Mouse (Mus musculus) kidney, postnatal 4 days (tissue): ENCODE data around the gene Zfp800.

Experiments used
- DNase-seq, 2 experiments: peaks; one replicate each; pipeline ENCODE4 v3.0.0; 2021; ENCODE audit warnings: mixed read lengths in 2 of 2

The Zfp800 gene

DNA sequence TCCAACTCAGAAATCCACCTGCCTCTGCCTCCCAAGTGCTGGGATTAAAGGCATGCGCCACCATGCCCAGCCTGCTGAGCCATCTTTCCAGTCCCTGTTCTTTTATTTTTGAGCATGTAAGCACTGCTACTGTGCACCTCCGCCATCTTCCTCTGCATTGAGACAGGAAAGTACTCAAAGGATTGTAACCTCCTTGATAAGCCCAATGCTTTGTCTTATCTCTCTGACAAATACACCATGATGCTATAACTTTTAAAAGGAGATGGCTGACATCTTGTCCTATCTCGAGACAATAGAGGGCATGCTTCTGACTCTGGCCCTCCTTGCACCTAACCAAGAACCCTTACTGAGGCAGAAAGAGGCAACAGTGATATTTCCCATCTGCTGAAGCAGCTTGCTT is 88.9 kb downstream of the Zfp800 start:
- DNase-seq: no peak

DNA sequence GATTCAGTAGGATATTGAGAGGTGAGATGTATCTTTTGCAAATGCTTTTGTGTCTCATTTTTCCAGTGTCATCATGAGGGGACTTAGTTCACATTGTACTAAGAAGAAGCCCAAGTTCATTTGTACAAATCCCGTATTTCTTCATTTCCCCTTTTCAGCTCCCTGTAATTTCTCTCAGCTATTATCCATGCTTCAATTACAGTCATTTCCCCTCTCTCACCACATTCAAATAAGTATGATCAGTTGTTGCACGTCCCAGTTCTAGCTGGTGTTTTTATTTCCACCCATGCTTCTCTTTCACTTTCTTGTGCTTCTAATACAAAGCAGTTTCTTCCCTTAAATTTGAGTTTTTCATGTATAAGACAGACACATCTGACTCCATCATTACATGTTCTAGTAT is 91.1 kb downstream of the Zfp800 start:
- no peak for DNase-seq

DNA sequence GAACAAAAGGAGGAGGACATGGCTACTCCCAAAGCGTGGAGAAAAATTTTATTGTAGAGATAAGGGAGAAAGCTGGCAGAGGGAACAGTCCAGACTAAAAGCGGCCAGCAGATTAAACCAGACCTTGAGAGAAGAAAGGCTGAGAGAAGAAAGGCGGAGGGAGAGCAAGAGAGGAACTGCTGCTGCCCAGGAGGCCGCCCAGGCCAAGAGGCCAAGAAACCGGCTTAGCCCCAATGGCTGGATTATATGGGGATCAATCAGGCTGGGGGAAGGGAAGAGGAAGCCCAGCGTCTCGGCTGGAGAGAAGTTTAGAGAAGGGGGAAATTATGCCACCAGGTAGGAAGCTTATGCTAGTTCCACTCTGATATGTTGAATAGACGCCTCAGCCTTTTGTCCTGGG is 101.5 kb downstream of the Zfp800 start:
- no peak for DNase-seq

DNA sequence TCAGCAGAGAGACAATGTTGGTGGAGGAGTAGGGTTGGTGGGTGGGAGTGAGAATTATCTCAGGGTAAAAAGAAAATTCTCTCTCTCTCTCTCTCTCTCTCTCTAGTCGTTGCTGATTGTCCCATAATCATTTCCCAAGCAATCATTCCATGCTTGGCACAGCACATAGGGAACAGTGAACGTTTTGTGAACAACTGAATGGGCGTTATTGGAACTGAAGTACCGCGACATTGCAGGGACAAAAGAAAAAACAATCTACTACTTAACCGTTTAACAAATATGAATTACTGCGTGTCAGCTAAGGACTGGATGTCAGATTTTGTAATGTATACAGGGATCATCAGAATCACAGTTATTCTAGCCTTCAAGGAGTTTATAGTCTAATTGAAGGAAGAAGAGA is 102.2 kb downstream of the Zfp800 start:
- no peak for DNase-seq

DNA sequence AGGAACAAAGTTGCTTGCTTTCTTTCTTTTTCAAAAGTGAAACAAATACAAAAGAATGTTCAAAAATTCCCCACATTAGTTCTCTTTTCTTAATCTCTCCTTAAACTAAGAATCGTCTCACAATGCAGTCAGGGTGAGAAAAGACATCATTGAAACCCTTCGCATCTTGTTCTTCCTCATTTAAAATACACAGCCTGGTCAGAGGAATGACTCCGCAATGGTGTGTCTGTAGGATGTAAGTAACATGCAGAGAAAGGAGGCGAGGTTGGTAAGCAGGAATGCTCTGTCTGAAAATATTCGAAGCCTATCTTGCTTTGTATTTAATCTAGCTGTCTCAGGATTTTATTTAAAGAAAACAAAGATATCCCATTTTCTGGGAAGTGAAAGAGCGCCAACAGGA is 105.0 kb downstream of the Zfp800 start:
- DNase-seq: no peak

DNA sequence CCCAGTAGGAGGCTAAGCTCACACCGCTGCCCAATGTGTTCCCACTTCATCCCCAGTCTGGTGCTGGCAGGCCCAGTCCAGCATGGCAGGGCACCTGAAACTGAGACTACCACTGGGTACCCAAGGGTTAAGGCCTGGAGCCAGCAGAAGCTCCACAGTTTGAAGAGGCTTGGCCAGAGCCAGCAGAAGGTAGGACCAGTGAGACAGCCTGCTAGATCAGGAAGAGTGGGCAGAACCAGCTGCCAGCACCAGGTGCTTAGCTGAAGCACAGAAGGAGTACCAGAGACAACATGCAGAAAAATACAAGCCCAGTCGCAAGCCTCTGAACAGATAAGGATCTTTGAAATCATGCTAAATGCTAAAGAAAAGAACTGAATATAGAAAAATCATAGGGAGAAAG is 117.9 kb downstream of the Zfp800 start:
- no peak for DNase-seq

DNA sequence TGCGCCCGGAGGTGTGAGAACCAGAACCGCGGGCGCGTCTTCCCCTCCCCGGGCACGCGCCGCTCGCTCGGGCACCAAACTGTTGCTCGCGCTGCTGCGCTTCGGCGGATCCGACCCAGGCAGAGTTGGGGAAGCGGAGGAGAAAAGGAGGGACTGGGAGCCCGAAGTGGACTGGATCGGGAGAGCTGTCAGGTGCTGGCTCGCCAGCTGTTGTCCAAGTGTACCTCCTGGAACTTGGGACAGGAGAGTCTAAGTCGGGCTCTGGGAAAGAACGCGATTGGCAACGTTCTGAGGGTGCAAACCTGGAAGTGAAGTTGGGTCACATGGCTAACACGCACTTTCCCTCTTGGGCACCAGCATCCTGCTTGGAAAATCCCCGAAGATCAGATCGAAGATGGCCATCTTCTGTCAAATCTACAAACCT is 135.6 kb downstream of the Zfp800 start:
- DNase-seq: no peak

DNA sequence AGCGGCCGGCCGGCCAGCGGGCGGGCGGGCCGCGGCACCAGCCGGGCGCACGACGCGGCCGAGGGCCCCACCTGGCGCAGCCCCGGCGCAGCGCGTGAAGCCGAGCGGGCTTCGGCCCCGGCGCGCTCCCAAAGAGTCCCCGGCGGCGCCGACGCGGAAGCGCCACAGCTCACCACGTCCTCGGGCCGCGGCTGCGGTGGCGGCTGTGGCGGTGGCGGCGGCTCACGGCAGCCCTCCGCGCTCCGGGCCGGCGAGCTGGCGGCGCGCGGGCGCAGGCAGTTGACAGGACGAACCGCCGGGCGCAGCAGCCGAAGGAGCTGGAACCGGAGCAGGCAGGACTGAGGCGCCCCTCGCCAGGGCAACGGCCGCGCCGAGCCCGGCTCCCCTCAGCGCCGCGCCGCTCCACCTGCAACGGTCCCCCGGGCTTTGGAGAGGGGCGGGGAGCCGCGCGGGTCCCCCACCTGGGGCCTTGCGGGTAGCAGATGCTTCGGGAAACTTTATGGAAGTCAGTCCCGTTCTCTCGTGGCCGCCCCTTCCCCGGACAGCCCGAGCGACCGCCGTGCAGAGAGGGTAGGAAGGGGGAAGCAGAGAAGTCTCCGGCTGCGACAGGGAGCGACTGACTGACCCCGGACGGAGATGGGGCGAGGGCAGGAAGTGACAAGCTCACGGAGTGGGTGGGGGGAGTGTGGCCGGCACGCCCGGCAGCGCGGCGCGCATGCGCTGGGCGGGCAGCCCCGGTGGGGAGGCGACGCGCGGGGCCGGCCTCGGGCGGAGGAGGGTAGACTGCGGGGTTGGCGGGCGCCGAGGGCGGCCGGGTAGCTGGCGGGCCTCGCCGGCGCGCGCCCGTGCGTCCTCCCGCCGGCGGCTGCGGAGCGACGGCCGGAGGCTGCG is 136.3 kb downstream of the Zfp800 start:
- peak; percentile 88 to 93 for DNase-seq

DNA sequence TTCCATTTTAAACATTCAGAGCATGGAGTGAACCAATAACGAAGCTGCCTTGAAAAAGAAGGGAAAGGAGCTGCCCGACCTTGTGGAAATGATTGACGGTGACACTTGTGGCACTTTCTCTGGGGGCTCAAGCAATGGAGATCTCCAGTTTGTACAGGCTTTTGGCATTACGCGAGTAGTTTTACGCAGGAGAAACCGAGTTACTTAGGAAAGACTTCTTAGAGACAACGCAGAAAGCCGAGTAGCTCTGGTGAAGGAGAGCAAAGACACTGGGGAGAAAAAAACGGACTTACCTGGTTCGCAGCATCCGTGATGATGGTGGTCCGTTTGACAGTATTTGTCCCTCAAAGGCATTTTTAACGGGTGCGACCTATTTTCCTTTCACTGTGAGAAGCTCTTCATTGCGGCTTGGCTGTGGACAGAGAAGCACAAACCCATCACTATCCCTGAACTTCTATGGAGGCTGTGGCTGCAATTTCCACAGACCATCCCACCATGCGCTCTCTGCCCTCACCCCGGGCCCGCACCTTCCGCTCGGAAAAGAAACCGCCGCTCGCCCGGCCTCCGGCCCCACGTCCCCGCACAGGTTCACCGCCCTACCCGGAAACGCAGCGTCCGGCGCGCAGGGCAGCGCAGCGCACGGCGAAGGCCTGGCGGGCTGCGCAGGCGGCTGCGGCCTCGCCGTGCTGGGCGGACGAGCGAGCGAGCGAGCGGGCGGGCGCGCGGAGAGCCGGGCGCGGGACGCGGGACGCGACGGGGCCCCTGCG is 137.2 kb downstream of the Zfp800 start:
- DNase-seq: peak; percentile 53 to 67

DNA sequence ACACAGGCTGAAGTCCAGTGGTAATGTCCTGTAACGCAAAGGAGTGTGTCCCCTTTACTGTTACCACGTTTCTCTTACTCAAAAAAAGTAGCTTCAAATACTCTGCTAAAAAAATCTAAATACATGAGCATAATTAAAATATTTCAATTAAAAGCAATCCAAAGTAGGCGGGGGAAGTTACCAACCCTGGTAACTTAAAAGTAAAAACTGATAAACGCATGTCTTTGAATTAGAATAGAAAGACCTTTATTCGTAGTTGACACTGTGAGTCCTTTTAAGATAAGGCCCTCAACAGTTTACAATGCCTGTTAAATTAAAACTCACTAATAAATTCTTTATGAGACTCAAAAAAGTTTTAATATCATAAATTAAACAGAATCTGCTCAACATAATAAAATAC is 138.1 kb downstream of the Zfp800 start:
- DNase-seq: no peak

DNA sequence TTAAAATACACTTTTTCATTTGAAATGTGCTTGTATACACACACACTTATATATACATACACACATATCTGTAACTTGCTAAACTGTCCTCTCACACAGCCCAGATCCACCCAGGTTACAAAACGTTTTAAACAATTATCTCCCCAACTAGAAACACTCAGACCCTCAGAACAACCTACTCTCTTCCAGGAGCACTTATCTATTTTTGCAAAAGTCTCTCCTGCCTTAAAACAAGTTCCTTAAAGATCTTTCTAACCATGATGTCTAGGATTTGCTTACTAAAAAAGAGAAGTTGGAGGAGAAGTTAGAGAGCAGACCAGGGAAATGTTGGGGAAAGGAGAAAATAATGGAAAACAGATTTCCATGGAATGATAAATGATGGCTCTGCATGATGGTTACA is 139.4 kb downstream of the Zfp800 start:
- DNase-seq: no peak

DNA sequence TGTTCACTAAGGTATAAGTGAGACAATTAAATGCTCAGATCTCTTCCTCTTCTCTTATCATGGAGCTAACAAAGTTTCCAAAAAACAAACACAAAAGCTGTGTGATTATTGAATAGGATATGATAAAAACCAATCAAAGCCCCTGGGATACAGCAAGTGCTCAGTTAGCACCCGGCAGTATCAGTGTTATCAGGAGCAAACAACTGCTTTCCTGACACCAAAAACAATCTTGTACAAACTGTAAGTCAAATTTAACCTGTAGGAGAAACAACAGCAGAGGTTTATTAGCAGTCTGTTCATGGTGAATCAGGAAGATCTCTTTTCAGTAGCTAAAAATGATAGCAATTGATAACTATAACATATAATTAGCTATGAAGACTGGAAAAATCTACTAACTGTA is 140.0 kb downstream of the Zfp800 start:
- DNase-seq: no peak

DNA sequence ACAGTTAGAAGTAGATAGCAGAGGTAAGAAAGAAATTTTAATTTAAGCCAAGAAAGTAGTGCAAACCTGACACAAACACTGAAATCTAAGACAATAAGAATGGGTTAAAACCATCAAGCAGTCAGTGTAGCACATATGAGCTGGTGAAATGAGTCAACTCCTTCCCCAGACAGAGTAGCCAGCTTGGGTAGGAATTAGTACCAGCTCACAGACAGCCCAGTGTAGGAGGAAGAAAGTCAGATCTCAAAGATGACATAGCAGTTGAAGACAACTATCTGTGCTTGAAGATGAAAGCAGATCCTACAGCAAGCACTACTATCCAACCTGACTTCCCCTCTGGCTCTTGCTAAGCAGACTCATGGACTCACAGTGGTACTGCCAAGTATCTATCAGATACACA is 145.0 kb downstream of the Zfp800 start:
- no peak for DNase-seq

DNA sequence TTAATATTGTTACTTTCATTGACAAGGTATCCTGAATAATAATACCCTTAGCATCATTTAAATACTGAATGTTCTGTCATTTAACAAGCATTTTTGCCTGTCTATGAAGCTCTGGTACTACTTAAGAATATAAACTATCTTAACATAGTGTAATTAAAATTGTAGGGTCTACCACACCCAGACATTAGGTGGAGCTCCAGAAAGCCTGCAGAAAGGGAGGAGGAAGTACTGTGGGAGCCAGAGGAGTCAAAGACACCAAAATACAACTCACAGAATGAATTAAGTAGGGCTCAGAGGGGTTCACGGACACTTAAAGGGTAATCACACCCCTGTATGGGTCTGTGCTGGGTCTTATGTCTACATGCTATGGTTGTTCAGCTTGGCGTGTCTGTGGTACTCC is 149.6 kb downstream of the Zfp800 start:
- no peak for DNase-seq

DNA sequence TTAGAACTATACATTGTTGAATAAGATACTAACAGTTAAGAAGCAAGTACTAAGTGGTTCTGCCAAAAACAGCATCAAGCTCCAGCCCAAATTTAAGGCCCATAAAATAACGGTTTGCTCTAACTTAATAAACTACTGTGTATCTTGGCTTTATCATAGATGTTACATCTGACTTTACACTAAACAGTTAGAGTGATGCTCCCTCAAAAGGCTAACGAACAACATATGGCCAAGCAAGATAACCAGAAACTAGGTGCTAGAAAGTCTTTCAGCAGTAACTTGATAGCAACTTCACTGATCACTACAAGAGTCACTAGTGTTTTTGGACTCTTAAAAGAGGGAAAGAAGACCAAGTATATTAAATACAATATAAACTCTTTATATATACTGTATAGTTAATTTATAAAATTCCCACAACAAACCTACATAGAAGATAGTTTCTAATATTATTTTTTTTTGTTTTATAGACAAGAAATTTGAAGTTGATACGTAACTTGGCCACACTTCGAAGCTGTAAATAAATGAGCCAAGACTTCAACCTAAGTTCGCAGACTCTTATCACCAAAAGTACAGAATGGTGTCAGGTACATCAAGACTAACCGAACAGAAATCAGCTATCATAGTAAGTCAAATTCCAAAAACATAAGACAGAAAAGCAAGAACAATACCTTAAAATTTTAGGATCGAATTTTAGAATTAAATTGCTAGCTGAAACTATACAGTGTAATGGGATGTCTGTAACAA is 165.0 kb downstream of the Zfp800 start:
- no peak for DNase-seq

DNA sequence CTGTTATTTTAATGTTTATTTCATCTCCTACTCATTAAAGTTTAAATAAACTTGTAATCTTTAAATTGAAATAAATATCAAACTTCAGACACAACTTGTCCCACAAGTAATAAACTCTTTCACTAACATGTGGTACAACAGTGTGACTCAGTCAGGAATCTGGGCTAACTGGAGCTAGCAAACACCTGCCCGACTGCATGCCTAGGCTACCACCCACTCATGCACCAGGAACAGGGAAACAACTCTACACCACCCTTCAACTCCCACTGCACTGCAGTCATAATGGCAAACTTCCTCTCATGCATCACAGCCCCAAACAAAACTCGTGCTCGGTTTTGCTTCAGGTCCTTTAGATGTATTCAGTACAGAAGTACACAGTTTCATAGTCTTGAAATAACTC is 169.7 kb downstream of the Zfp800 start:
- DNase-seq: no peak

DNA sequence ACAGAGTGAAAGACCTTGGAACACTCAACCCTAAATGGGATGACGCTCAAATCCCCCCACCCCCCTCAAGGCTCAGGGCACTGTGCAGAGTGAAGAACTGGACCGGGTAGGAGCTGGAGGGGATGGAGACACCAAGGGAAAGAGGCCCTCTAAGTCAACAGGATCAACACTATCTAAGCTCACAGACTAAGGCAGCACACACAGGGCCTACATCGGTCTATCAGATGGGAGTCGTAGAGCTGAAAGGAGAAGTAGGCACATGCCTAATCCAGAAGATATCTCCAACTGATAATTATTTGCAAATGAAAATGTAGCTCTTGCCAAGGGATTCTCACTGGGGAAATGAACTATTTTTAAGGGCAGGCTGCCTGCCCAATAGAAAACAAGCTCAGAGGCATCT is 176.8 kb downstream of the Zfp800 start:
- DNase-seq: no peak

DNA sequence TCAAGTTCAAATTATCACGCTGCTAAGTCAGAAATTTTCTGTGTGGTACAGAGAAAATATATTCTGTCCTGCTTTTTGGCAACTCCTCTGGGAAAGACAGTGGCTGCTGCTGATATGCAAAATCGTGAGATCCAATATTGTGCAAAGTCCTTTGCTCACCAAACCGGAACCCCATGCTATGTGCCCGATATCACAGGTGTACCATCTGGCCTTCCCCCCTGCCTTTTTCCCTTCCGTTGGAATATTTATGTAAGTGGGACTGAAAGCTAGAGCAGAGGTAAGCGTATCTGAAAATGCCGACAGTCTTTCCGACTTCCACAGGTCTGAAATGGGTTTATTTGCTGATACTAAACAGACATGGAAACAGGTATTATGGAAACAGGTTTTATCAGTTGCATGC is 179.4 kb downstream of the Zfp800 start:
- no peak for DNase-seq

DNA sequence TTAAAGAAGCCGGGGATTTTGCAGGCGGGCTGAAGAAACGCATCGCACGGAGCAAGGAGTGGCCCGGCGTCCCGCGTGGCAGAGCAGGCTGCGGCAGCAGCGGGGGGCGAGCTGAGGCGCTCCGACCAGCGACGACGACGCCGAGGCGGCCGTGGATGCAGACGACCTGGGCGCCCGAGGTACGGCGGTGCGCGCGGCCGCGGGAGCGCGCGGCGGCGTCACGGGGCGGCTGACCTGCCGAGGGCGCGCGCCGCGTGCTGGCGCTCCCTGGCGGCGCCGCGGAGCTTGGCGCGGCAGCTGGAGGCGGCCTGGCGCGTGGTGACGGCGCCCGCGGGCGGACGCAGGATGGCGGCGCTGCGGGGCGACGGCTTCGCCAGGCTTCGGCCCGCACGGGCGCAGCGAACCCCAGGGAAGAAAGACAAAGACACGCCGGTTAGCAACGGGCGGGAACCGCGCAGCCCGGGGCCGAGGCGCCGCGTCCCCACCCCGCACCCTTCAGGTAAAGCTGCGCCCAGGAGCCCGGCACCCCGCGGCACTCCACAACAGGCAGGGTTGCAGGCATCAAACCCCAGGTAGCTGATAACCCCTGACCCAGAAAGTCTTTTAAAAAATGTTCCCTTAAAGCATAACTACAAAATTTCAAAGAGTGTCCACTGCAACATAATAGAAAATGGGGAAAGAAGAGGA is 182.4 kb downstream of the Zfp800 start:
- peak; percentile 70 to 81 for DNase-seq

DNA sequence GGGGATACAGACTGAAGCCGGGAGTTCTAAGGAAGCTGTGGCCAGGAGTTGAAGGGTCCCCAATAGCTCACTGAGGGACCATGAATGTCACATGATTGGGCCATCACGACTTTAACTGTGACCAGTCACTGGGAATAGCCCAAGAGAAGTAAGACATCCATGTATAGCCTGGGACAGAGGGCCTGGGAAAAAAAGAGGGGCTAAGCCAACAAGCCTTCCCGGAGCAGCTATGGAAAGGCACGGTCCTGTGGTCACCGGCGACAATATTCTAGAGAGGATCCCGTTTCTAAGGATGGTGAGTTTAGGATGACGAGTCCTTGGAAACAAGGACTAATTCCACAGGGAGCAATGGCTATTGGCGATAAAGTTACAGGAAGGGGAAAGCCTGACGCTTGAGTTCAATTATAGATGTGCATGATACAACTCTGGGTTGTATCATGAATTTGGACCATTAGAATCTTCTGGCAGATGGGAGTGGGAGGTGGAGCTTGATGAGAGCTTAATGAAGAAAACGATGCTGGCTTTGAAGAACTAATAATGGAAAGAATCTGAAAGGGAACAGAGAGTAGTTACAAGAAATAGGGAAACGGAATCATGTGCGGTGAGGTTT is 183.0 kb downstream of the Zfp800 start:
- no peak for DNase-seq

DNA sequence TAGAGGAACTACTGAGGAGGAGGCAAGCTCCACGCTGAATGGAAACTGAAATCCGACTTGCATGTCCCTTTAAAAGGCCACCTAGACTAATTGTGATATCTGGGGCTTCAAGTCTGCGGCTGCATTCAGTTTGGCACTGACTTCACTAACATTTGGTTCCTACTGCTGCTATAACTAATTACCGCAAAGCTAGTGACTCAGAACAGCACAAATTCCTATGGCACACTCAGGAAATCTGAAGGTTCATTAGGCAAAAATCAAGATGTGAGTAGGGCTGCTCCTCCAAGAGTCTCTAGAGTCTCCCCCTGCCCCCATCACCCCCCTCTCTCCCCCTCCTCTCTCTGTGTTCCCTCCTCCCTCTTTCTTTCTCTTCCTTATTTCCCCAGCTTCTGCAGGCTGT is 194.4 kb downstream of the Zfp800 start:
- no peak for DNase-seq

DNA sequence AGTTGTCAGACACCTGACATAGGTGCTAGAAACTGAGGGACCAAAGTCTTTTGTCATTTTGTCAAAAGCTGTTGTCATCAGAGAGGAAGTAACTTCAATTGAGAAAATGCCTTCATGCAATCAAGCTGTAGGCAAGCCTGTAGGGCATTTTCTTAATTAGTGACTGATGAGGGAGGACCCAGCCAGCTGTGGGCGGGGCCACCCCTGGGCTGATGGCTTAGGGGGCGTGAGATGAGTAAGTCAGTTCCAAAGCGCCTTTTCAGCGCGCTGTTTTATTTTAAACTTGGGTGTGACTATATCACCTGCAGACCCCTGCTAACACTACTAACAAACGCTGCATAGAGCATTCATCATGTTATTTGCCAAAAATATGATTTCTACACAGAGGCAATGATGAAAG is 195.0 kb downstream of the Zfp800 start:
- DNase-seq: peak in 1 of 2 experiments; percentile 8
